Mouse (Mus musculus): ENCODE results near the gene Ppm1b. TPM values are rescaled to one million over a fixed set of nuclear protein-coding genes. Genes with fewer than 3 reads are reported as not detected.

Gene Ppm1b
- polyA plus RNA-seq, 1 experiment from 2014 or later: 51.5 TPM

DNA sequence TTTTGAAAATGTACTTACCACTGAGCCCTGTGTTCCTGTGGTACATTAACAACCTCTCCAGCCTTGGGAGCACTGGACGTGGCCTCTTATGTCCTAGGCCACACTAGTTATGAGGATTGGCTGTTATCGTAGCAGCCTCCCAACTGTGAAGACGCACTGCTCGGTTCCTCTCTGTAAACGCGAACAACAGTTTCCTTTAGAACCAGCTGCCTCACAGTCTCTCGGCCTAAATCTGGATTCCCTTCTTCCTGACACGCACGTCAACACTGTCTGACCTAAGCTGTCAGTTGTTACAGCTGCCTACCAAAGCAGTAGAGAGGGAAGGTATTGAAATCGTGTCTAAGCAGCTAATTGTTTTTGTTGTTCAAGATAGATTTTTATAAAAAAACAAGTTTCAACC lies 43.1 kb downstream of the Ppm1b start:
- ATAC-seq: no peak

DNA sequence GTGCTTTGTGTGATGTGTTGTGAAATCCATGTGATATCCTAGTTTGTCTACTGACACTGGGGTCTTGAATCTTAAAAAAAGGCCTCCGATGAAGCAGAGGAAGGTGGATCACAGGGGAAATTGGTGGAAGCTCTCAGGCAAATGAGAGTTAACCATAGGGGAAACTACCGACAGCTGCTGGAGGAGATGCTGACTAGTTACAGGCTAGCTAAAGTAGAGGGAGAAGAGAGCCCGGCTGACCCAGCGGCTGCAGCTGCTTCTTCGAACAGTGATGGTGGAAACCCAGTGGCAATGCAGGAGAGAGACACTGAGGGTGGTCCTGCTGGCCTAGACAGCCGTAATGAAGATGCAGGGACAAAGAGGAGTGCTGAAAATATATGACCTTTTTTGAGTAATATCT lies 56.9 kb downstream of the Ppm1b start:
- TF ChIP-seq EP300 (IDR thresholded peaks at IDR 0.05) (no peak), CTCF (IDR thresholded peaks at IDR 0.05) (no peak)
- no peaks in the 10 kb centered on the region for H3K4me1 ChIP-seq (ENCODE audit: insufficient read depth, low read depth, low read length)
- DNase-seq (ENCODE audit: low spot score) (no peak), ATAC-seq (no peak)
- H3K9me3 ChIP-seq (ENCODE audit: low read length): no peaks in the 10 kb centered on the region
- 82% methylated on average over 6 of the region's 6 CpGs for WGBS
- no peak overlapping the region for H3K27ac ChIP-seq (ENCODE audit: low read length)
- no peak overlapping the region for H3K4me3 ChIP-seq (ENCODE audit: low read depth, low read length)
- no peaks in the 10 kb centered on the region for H3K27me3 ChIP-seq (replicated peaks; ENCODE audit: insufficient read depth, low read length)
- H3K9ac ChIP-seq (replicated peaks; ENCODE audit: low read depth): no peak overlapping the region
- H3K36me3 ChIP-seq (ENCODE audit: insufficient read depth, low read length): 0 out of 2 replicates have a peak, but pooled peaks cover 4% of the 10 kb centered on the region
- no peak overlapping the region for H3K4me2 ChIP-seq (replicated peaks; ENCODE audit: low read depth, low read length)

More for the DNA sequence above, 43.1 kb downstream of the Ppm1b start:
- Histone ChIP-seq H3K27me3 (replicated peaks; ENCODE audit: insufficient read depth, low read length) (no peaks in the 10 kb centered on the region), H3K4me1 (ENCODE audit: insufficient read depth, low read depth, low read length) (no peaks in the 10 kb centered on the region), H3K9ac (replicated peaks; ENCODE audit: low read depth) (no peak overlapping the region), H3K4me2 (replicated peaks; ENCODE audit: low read depth, low read length) (no peak overlapping the region), H3K4me3 (ENCODE audit: low read depth, low read length) (no peak overlapping the region), H3K36me3 (ENCODE audit: insufficient read depth, low read length) (no peaks in the 10 kb centered on the region), H3K27ac (ENCODE audit: low read length) (no peak overlapping the region), H3K9me3 (ENCODE audit: low read length) (no peaks in the 10 kb centered on the region)
- DNase-seq (ENCODE audit: low spot score): no peak
- 80% methylated on average over 10 of the region's 10 CpGs for WGBS
- no peak for TF ChIP-seq EP300 (IDR thresholded peaks at IDR 0.05)
- TF ChIP-seq CTCF (IDR thresholded peaks at IDR 0.05): no peak

GRCm38 (mm10) chr17:85014632-85015031 lies 58.1 kb downstream of the Ppm1b start:
- Histone ChIP-seq H3K4me1 (ENCODE audit: insufficient read depth, low read depth, low read length) (no peaks in the 10 kb centered on the region), H3K4me3 (ENCODE audit: low read depth, low read length) (no peak overlapping the region), H3K27ac (ENCODE audit: low read length) (no peak overlapping the region), H3K36me3 (ENCODE audit: insufficient read depth, low read length) (0 out of 2 replicates have a peak, but pooled peaks cover 4% of the 10 kb centered on the region), H3K9me3 (ENCODE audit: low read length) (no peaks in the 10 kb centered on the region), H3K4me2 (replicated peaks; ENCODE audit: low read depth, low read length) (no peak overlapping the region), H3K9ac (replicated peaks; ENCODE audit: low read depth) (no peak overlapping the region), H3K27me3 (replicated peaks; ENCODE audit: insufficient read depth, low read length) (no peaks in the 10 kb centered on the region)
- WGBS: 95% methylated on average over 3 of the region's 3 CpGs
- ATAC-seq: no peak
- TF ChIP-seq EP300 (IDR thresholded peaks at IDR 0.05) (no peak), CTCF (IDR thresholded peaks at IDR 0.05) (no peak)
- DNase-seq (ENCODE audit: low spot score): no peak

DNA sequence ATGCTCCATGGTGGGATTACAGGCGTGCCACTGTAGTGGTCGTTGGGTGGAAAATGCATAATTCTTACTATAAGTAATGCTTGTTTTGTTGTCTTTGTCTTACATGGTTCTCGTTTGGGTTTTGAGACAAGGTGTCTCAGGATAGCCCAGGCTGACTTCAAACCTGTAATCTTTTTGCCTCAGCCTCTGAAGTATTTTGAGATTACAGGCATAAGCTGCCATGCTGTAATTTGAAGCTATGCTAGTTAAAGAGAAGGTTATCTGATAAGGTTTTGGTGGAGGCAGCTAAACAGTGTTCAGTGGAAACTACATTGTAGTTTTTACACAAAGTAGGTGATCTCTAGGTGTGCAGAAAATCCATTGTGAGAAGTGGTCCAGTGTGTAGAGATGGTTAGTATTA lies 61.8 kb downstream of the Ppm1b start:
- no peak overlapping the region for H3K4me3 ChIP-seq (ENCODE audit: low read depth, low read length)
- no peaks in the 10 kb centered on the region for H3K36me3 ChIP-seq (ENCODE audit: insufficient read depth, low read length)
- H3K9ac ChIP-seq (replicated peaks; ENCODE audit: low read depth): no peak overlapping the region
- H3K4me2 ChIP-seq (replicated peaks; ENCODE audit: low read depth, low read length): no peak overlapping the region
- H3K9me3 ChIP-seq (ENCODE audit: low read length): no peaks in the 10 kb centered on the region
- WGBS: 94% methylated on average over 3 of the region's 3 CpGs
- no peak for TF ChIP-seq CTCF (IDR thresholded peaks at IDR 0.05)
- TF ChIP-seq EP300 (IDR thresholded peaks at IDR 0.05): no peak
- no peaks in the 10 kb centered on the region for H3K4me1 ChIP-seq (ENCODE audit: insufficient read depth, low read depth, low read length)
- no peak overlapping the region for H3K27ac ChIP-seq (ENCODE audit: low read length)
- no peak for DNase-seq (ENCODE audit: low spot score)
- ATAC-seq: no peak
- H3K27me3 ChIP-seq (replicated peaks; ENCODE audit: insufficient read depth, low read length): no peaks in the 10 kb centered on the region

DNA sequence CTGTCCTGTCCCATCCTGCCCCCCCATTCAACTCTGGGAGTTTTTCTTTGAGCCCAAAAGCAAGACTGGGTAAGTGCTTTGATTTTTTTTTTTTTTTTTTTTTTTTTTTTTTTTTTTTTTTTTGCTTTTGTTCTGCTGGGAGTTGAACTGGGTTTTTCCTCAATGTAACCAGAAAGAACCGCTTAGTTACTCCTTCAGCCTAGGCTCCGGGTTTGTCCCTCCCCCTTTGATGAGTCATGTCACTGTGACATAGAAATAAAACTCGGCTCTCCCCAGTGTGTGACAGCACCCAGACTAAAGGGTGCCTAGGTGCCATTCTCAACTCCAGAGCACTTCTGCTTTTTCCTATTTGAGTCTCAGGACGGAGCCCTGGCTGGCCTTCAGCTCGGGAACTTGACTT lies 62.3 kb downstream of the Ppm1b start:
- no peak overlapping the region for H3K9ac ChIP-seq (replicated peaks; ENCODE audit: low read depth)
- ATAC-seq (no peak), DNase-seq (ENCODE audit: low spot score) (peak; percentile 22)
- H3K4me1 ChIP-seq (ENCODE audit: insufficient read depth, low read depth, low read length): no peaks in the 10 kb centered on the region
- no peaks in the 10 kb centered on the region for H3K9me3 ChIP-seq (ENCODE audit: low read length)
- 78% methylated on average over 5 of the region's 5 CpGs for WGBS
- H3K27ac ChIP-seq (ENCODE audit: low read length): no peak overlapping the region
- TF ChIP-seq CTCF (IDR thresholded peaks at IDR 0.05) (no peak), EP300 (IDR thresholded peaks at IDR 0.05) (no peak)
- no peaks in the 10 kb centered on the region for H3K27me3 ChIP-seq (replicated peaks; ENCODE audit: insufficient read depth, low read length)
- no peak overlapping the region for H3K4me3 ChIP-seq (ENCODE audit: low read depth, low read length)
- H3K4me2 ChIP-seq (replicated peaks; ENCODE audit: low read depth, low read length): no peak overlapping the region
- H3K36me3 ChIP-seq (ENCODE audit: insufficient read depth, low read length): no peaks in the 10 kb centered on the region

GRCm38 (mm10) chr17:85020343-85020742 lies 63.8 kb downstream of the Ppm1b start:
- H3K9me3 ChIP-seq (ENCODE audit: low read length): no peaks in the 10 kb centered on the region
- no peak for ATAC-seq
- no peak overlapping the region for H3K4me2 ChIP-seq (replicated peaks; ENCODE audit: low read depth, low read length)
- no peaks in the 10 kb centered on the region for H3K36me3 ChIP-seq (ENCODE audit: insufficient read depth, low read length)
- TF ChIP-seq CTCF (IDR thresholded peaks at IDR 0.05) (no peak), EP300 (IDR thresholded peaks at IDR 0.05) (no peak)
- H3K27me3 ChIP-seq (replicated peaks; ENCODE audit: insufficient read depth, low read length): no peaks in the 10 kb centered on the region
- no peak overlapping the region for H3K4me3 ChIP-seq (ENCODE audit: low read depth, low read length)
- H3K27ac ChIP-seq (ENCODE audit: low read length): no peak overlapping the region
- 88% methylated on average over 3 of the region's 3 CpGs for WGBS
- no peaks in the 10 kb centered on the region for H3K4me1 ChIP-seq (ENCODE audit: insufficient read depth, low read depth, low read length)
- no peak overlapping the region for H3K9ac ChIP-seq (replicated peaks; ENCODE audit: low read depth)
- DNase-seq (ENCODE audit: low spot score): no peak
